Mouse (Mus musculus) lung, postnatal 25 days (tissue): ENCODE data around the gene Tha1.
A peak's percentile ranks its signal among the peaks of the same experiment; 100 is the strongest.
"Not testable (repeated sequence)": the region's sequence is repeated elsewhere in the genome, so short reads cannot be mapped to it uniquely, and the experiment has no call there.

Source experiments
- DNase-seq: peaks from one replicate; pipeline ENCODE4 v3.0.0; 2022; ENCODE audit warnings: low spot score

Tha1 gene

GRCm38 (mm10) chr11:117848271-117848984 lies 24.9 kb downstream of the Tha1 start:
- DNase-seq: no peak

GRCm38 (mm10) chr11:117847593-117848215 lies 25.6 kb downstream of the Tha1 start:
- no peak for DNase-seq

- no peak for DNase-seq
Observed at GRCm38 (mm10) chr11:117846640-117847039, 26.6 kb downstream of the Tha1 start.

GRCm38 (mm10) chr11:117845651-117846050 lies 27.6 kb downstream of the Tha1 start:
- no peak for DNase-seq

GRCm38 (mm10) chr11:117844997-117845396 lies 28.3 kb downstream of the Tha1 start:
- DNase-seq: no peak

- no peak for DNase-seq
Observed at GRCm38 (mm10) chr11:117843434-117843833, 29.8 kb downstream of the Tha1 start.

GRCm38 (mm10) chr11:117840910-117841309 lies 32.4 kb downstream of the Tha1 start:
- no peak for DNase-seq

GRCm38 (mm10) chr11:117839021-117839420 lies 34.3 kb downstream of the Tha1 start:
- DNase-seq: no peak

GRCm38 (mm10) chr11:117838572-117838971 lies 34.7 kb downstream of the Tha1 start:
- no peak for DNase-seq

GRCm38 (mm10) chr11:117836306-117836705 lies 37.0 kb downstream of the Tha1 start:
- DNase-seq: no peak

GRCm38 (mm10) chr11:117834086-117834485 lies 39.2 kb downstream of the Tha1 start:
- DNase-seq: no peak

GRCm38 (mm10) chr11:117833509-117833908 lies 39.8 kb downstream of the Tha1 start:
- not testable (repeated sequence) for DNase-seq

- peak; percentile 76 for DNase-seq
Observed at GRCm38 (mm10) chr11:117832086-117832969, 41.0 kb downstream of the Tha1 start.

GRCm38 (mm10) chr11:117830401-117830800 lies 42.9 kb downstream of the Tha1 start:
- DNase-seq: no peak

GRCm38 (mm10) chr11:117829671-117830215 lies 43.5 kb downstream of the Tha1 start:
- DNase-seq: no peak

GRCm38 (mm10) chr11:117828888-117829604 lies 44.2 kb downstream of the Tha1 start:
- DNase-seq: no peak

GRCm38 (mm10) chr11:117828149-117828887 lies 45.0 kb downstream of the Tha1 start:
- DNase-seq: peak; percentile 63

GRCm38 (mm10) chr11:117827386-117827785 lies 45.9 kb downstream of the Tha1 start:
- no peak for DNase-seq

- DNase-seq: no peak
Observed at GRCm38 (mm10) chr11:117826916-117827315, 46.4 kb downstream of the Tha1 start.

GRCm38 (mm10) chr11:117826164-117826563 lies 47.1 kb downstream of the Tha1 start:
- DNase-seq: no peak
